Mouse (Mus musculus): ENCODE data around the gene Abi1. TPM values are rescaled to one million over a fixed set of nuclear protein-coding genes. Genes with fewer than 3 reads are reported as not detected.
A peak's percentile ranks its signal among the peaks of the same experiment; 100 is the strongest.
"Not testable (repeated sequence)": the region's sequence is repeated elsewhere in the genome, so short reads cannot be mapped to it uniquely, and the experiment has no call there.

The Abi1 gene
- total and polyA plus RNA-seq, 2 experiments from 2014 or later = 64.9 to 180 TPM

DNA sequence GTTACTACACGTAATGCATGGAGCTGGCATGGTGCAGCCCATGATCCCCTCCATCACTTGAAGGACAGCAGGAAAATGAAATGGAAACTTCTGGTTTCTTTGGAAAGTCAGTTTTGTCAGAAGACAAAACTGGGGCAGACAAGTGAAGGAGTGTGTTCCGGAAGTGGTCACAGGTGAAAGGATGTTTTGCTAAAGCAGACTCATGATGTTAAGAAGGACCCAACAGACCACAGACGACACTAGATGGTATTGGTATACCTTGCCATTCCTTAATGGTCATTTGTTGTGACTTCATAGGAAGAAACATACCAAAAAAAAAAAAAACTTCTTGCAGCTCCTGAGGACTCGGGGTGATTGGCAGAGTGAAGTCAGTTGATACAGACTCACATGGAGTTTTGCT lies 18.7 kb downstream of the Abi1 start:
- Histone ChIP-seq H3K9me3 (ENCODE audit: low read length) (no peaks in the 10 kb centered on the region), H3K27me3 (ENCODE audit: insufficient read depth, low read length) (no peaks in the 10 kb centered on the region), H3K4me1 (ENCODE audit: insufficient read depth, low read length) (no peaks in the 10 kb centered on the region), H3K4me3 (ENCODE audit: low read length) (no peak overlapping the region), H3K36me3 (ENCODE audit: insufficient read depth, low read length) (no peaks in the 10 kb centered on the region), H3K9ac (replicated peaks; ENCODE audit: low read length) (no peak overlapping the region), H3K27ac (no peak overlapping the region), H3K4me2 (ENCODE audit: low read depth, low read length) (no peak overlapping the region)
- DNase-seq (ENCODE audit: low spot score) (no peak), ATAC-seq (no peak)
- TF ChIP-seq CTCF (IDR thresholded peaks at IDR 0.05; ENCODE audit: low read depth) = no peak
- WGBS = 90% methylated on average over 4 of the region's 4 CpGs

DNA sequence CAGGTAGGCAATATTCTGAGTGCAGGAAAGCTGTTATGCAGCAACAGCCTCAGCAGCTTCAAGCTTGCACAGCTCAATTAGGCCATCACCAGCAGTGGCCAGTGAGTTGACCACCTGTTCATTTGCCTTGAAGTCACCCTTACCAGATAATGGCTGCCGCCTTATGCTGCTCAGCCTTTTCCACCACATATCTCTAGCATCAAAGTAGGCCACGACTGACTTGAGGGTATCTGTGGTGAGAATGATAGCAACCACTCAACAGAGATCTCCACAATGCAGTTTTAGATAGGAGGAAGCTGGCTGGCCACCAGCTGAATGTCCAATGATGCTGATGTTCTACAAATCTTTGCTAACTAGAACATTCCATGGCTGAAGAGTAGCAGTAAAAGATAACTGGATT lies 20.9 kb downstream of the Abi1 start:
- H3K27ac ChIP-seq = no peak overlapping the region
- 98% methylated on average over 2 of the region's 2 CpGs for WGBS
- no peaks in the 10 kb centered on the region for H3K4me1 ChIP-seq (ENCODE audit: insufficient read depth, low read length)

DNA sequence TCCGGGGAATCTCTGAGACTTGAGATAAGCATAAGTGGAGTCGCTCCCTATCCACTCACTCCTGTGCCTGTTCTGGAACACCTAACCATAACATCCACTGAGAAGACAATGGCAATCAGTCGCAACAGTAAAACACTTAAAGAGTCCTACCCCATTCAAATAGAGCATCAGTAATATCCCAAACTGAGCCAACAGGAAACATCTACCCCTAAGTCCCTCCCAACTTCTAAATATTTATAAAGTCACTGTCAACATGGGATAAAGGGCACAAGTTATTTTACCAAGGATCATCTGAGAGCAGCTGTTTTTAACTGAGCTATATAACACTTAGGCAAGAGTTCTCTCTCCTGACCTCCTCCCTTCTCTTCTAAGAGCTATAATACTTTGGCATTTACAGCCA lies 23.9 kb downstream of the Abi1 start:
- ATAC-seq = no peak

More for the DNA sequence above, 20.9 kb downstream of the Abi1 start:
- Histone ChIP-seq H3K36me3 (ENCODE audit: insufficient read depth, low read length) (no peaks in the 10 kb centered on the region), H3K27me3 (ENCODE audit: insufficient read depth, low read length) (no peaks in the 10 kb centered on the region), H3K4me3 (ENCODE audit: low read length) (no peak overlapping the region), H3K9ac (replicated peaks; ENCODE audit: low read length) (no peak overlapping the region), H3K4me2 (ENCODE audit: low read depth, low read length) (no peak overlapping the region), H3K9me3 (ENCODE audit: low read length) (no peaks in the 10 kb centered on the region)
- TF ChIP-seq CTCF (IDR thresholded peaks at IDR 0.05; ENCODE audit: low read depth) = no peak
- ATAC-seq (no peak), DNase-seq (ENCODE audit: low spot score) (no peak)

DNA sequence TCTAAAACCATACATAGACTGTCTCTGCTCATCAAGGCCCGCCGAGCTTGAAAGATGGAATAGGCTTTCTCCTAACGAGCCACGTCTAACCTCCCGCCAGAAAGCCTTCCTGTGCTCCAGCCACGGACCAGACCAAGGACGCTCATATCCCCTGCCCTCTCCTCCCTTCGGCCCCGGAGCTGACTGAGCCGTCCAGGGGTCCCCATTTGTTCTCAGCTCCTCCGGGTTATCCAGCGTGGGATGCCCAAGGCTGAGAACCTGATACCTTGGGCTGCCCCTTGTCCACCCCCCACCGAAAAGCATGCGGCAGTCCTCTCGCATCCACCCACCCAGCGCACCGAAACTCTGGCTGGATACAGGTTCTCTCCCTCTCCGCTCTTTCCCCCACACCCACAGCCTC lies 24.7 kb downstream of the Abi1 start:
- WGBS = 52% methylated on average over 18 of the region's 18 CpGs
- no peak for TF ChIP-seq CTCF (IDR thresholded peaks at IDR 0.05; ENCODE audit: low read depth)
- no peaks in the 10 kb centered on the region for H3K36me3 ChIP-seq (ENCODE audit: insufficient read depth, low read length)
- H3K27ac ChIP-seq = no peak overlapping the region
- ATAC-seq (0 out of 2 replicates have a peak, but pooled peaks have one; percentile 15), DNase-seq (ENCODE audit: low spot score) (no peak)
- H3K4me3 ChIP-seq (ENCODE audit: low read length) = no peak overlapping the region
- no peaks in the 10 kb centered on the region for H3K4me1 ChIP-seq (ENCODE audit: insufficient read depth, low read length)
- no peaks in the 10 kb centered on the region for H3K9me3 ChIP-seq (ENCODE audit: low read length)
- H3K9ac ChIP-seq (replicated peaks; ENCODE audit: low read length) = no peak overlapping the region
- H3K4me2 ChIP-seq (ENCODE audit: low read depth, low read length) = no peak overlapping the region
- no peaks in the 10 kb centered on the region for H3K27me3 ChIP-seq (ENCODE audit: insufficient read depth, low read length)

More for the DNA sequence above, 23.9 kb downstream of the Abi1 start:
- no peak overlapping the region for H3K27ac ChIP-seq
- H3K27me3 ChIP-seq (ENCODE audit: insufficient read depth, low read length) = no peaks in the 10 kb centered on the region
- no peak overlapping the region for H3K4me2 ChIP-seq (ENCODE audit: low read depth, low read length)
- no peak overlapping the region for H3K4me3 ChIP-seq (ENCODE audit: low read length)
- H3K9me3 ChIP-seq (ENCODE audit: low read length) = no peaks in the 10 kb centered on the region
- WGBS = 76% methylated on average over 3 of the region's 3 CpGs
- TF ChIP-seq CTCF (IDR thresholded peaks at IDR 0.05; ENCODE audit: low read depth) = no peak
- H3K9ac ChIP-seq (replicated peaks; ENCODE audit: low read length) = no peak overlapping the region
- no peaks in the 10 kb centered on the region for H3K36me3 ChIP-seq (ENCODE audit: insufficient read depth, low read length)
- H3K4me1 ChIP-seq (ENCODE audit: insufficient read depth, low read length) = no peaks in the 10 kb centered on the region
- DNase-seq (ENCODE audit: low spot score) = no peak

DNA sequence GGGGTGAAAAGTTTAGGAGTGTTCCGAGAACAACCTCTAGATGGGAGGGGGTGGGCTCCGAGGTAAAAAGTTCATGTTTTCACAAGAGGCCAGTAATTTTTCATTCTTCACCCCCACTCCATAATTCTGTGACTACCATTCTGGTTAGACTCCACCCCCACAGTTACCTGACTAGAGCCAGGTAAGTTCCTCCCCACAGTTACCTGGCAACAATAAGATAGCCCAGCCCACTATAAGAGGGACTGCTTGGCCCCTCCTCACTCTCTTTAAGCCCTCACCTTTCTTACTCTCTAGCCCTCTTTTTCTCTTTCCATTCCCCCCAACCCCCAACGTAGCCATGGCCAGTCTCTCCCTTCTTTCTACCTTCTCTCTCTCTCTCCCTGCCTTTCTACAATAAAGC lies 25.1 kb downstream of the Abi1 start:
- not testable (repeated sequence) for H3K9ac ChIP-seq (replicated peaks; ENCODE audit: low read length); H3K4me1 ChIP-seq (ENCODE audit: insufficient read depth, low read length); DNase-seq (ENCODE audit: low spot score); H3K4me2 ChIP-seq (ENCODE audit: low read depth, low read length); H3K27ac ChIP-seq; H3K4me3 ChIP-seq (ENCODE audit: low read length); H3K9me3 ChIP-seq (ENCODE audit: low read length); H3K36me3 ChIP-seq (ENCODE audit: insufficient read depth, low read length); H3K27me3 ChIP-seq (ENCODE audit: insufficient read depth, low read length); ATAC-seq
- WGBS = 83% methylated on average over 2 of the region's 3 CpGs

DNA sequence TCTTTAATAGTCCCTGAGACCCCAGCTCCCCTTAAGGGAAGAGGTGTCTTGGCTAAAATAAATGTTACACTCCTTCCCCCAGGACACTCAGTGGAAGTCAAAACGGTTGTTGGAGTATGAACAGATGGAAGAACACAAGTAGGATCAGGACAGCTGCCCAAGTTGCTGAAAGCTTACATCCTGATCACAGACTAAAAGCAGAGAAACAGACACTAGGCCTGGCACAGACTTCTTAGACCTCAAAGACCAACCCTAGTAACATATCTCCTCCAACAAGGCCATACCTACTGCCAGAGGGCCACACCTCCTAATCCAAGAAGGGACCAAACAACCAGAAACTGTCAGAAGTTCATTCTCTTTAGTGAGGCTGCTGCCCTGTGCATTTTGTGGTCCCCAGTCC lies 31.8 kb downstream of the Abi1 start:
- Histone ChIP-seq H3K9ac (replicated peaks; ENCODE audit: low read length) (no peak overlapping the region), H3K27me3 (ENCODE audit: insufficient read depth, low read length) (no peaks in the 10 kb centered on the region), H3K9me3 (ENCODE audit: low read length) (no peaks in the 10 kb centered on the region), H3K4me3 (ENCODE audit: low read length) (no peak overlapping the region), H3K4me1 (ENCODE audit: insufficient read depth, low read length) (no peaks in the 10 kb centered on the region), H3K36me3 (ENCODE audit: insufficient read depth, low read length) (no peaks in the 10 kb centered on the region), H3K27ac (no peak overlapping the region), H3K4me2 (ENCODE audit: low read depth, low read length) (no peak overlapping the region)
- DNase-seq (ENCODE audit: low spot score) (no peak), ATAC-seq (no peak)
- WGBS = 77% methylated on average over 1 of the region's 1 CpGs
- TF ChIP-seq CTCF (IDR thresholded peaks at IDR 0.05; ENCODE audit: low read depth) = no peak

DNA sequence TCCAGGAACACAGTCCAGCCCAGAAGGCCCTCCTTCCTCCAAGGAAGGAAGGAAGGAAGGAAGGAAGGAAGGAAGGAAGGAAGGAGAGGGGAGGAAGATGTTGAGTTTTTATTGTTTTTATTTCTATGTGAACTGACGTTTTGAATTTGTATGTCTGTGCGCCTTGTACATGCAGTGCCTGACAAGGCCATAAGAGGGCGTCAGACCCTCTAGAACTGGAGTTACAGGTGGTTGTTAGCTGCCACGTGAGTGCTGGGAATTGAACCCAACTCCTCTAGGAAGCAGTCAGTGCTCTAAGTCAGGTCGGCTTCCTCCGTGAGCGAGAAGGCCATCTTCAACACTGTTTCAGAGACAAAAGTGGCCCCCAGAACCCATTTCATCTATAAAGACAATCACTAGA lies 32.5 kb downstream of the Abi1 start:
- no peaks in the 10 kb centered on the region for H3K36me3 ChIP-seq (ENCODE audit: insufficient read depth, low read length)
- 89% methylated on average over 7 of the region's 7 CpGs for WGBS
- TF ChIP-seq CTCF (IDR thresholded peaks at IDR 0.05; ENCODE audit: low read depth) = peak; percentile 26; the same call in 1 of the 2 replicates
- H3K27ac ChIP-seq = no peak overlapping the region
- no peak overlapping the region for H3K4me3 ChIP-seq (ENCODE audit: low read length)
- H3K27me3 ChIP-seq (ENCODE audit: insufficient read depth, low read length) = no peaks in the 10 kb centered on the region
- H3K4me1 ChIP-seq (ENCODE audit: insufficient read depth, low read length) = no peaks in the 10 kb centered on the region
- DNase-seq (ENCODE audit: low spot score) = no peak
- no peak overlapping the region for H3K9ac ChIP-seq (replicated peaks; ENCODE audit: low read length)
- ATAC-seq = no peak
- H3K4me2 ChIP-seq (ENCODE audit: low read depth, low read length) = no peak overlapping the region
- H3K9me3 ChIP-seq (ENCODE audit: low read length) = no peaks in the 10 kb centered on the region

All from hindbrain, postnatal 0 days (tissue).